Mouse (Mus musculus): ENCODE data around the gene Ubtf.

- no peak for TF ChIP-seq CTCF (conservative IDR thresholded peaks at IDR 0.05; ENCODE audit: low read length)
- TF ChIP-seq POU5F1 (IDR thresholded peaks at IDR 0.05; ENCODE audit: borderline replicate concordance, low read length), result no peak
- no peak for TF ChIP-seq NANOG (IDR thresholded peaks at IDR 0.05; ENCODE audit: borderline replicate concordance, low read length)
These were observed 13.5 kb upstream of the Ubtf start for GRCm38 (mm10) chr11:102333061-102333460.
